Mouse (Mus musculus): ENCODE results near the gene Lrit3. TPM values are rescaled to one million over a fixed set of nuclear protein-coding genes. Genes with fewer than 3 reads are reported as not detected.

Lrit3 gene
- total and polyA plus RNA-seq, 3 experiments: not detected

DNA sequence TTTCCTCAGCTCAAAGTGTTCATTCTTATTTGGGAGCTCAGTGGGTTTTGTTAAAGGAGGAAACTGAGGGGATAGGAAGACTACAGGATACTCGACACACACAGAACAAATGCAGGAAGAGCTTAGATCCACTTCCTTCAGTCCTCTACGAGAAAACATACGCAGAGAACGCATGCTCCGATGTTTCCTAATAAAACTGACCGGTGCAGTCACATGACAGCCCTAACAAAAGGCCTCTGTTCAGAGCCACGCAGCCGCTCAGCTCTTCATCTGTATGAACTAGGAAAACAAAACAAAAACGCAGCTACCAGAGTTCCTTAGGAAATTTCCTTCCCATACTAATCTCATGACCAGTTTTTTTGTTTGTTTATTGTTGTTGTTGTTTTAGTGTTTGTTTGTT, 17.0 kb upstream of the Lrit3 start:
- in situ Hi-C loops (cut with MboI; ENCODE audit: low pct_ligation_motif_present, low pct_unique_long_range_greater_than_20kb, low sequenced_read_pairs) (no loop called here), dilution Hi-C loops (cut with MboI; ENCODE audit: extremely low pct_ligation_motif_present, extremely low pct_unique_long_range_greater_than_20kb, low sequenced_read_pairs) (no loop called here)
- H3K4me2 ChIP-seq (ENCODE audit: insufficient read depth, low read depth, poor library complexity, severe bottlenecking): no peak overlapping the region
- no peak overlapping the region for H3K27ac ChIP-seq (ENCODE audit: insufficient read depth, low read depth)
- H3K4me1 ChIP-seq (ENCODE audit: control insufficient read depth in 1 of 2, insufficient read depth in 2 of 2): no peaks in the 10 kb centered on the region
- H3K27me3 ChIP-seq (replicated peaks): no peaks in the 10 kb centered on the region
- H3K9ac ChIP-seq (ENCODE audit: insufficient read depth, low read depth): no peak overlapping the region
- no peak overlapping the region for H3K4me3 ChIP-seq (replicated peaks in 1 of 3; ENCODE audit: low read depth in 2 of 3, low read length in 2 of 3, poor library complexity in 1 of 3)
- no peaks in the 10 kb centered on the region for H3K9me3 ChIP-seq (replicated peaks; ENCODE audit: low read length)
- peaks cover 20 to 60% of the 10 kb centered on the region in 2 experiments for H3K36me3 ChIP-seq (replicated peaks in 1 of 2; ENCODE audit: control insufficient read depth in 1 of 2, insufficient read depth in 1 of 2, low read length in 1 of 2)
- DNase-seq (ENCODE audit: extremely low read depth): no peak
- H3K79me2 ChIP-seq (replicated peaks; ENCODE audit: control insufficient read depth, extremely low read depth, insufficient read depth, poor library complexity, severe bottlenecking): 0 out of 2 replicates have a peak, but pooled peaks cover 1% of the 10 kb centered on the region
- TF ChIP-seq SIN3A (IDR thresholded peaks at IDR 0.05; ENCODE audit: low read length) (no peak), POLR2A (IDR thresholded peaks at IDR 0.05; ENCODE audit: low read depth, low read length) (no peak), ZNF384 (IDR thresholded peaks at IDR 0.05; ENCODE audit: low read depth, low read length) (no peak), EP300 (IDR thresholded peaks at IDR 0.05; ENCODE audit: low read length) (no peak), TBP (conservative IDR thresholded peaks at IDR 0.05; ENCODE audit: low read depth, low read length) (no peak), RAD21 (IDR thresholded peaks at IDR 0.05; ENCODE audit: low read depth, low read length) (no peak), BHLHE40 (IDR thresholded peaks at IDR 0.05; ENCODE audit: low read depth, low read length) (no peak), RCOR1 (conservative IDR thresholded peaks at IDR 0.05; ENCODE audit: low read depth, low read length) (no peak), MAZ (IDR thresholded peaks at IDR 0.05; ENCODE audit: low read depth, low read length) (no peak), HCFC1 (IDR thresholded peaks at IDR 0.05; ENCODE audit: low read depth, low read length) (no peak), MAFK (IDR thresholded peaks at IDR 0.05; ENCODE audit: insufficient replicate concordance, low read length) (no peak), NRF1 (IDR thresholded peaks at IDR 0.05; ENCODE audit: low read depth, low read length) (no peak), ZC3H11A (IDR thresholded peaks at IDR 0.05; ENCODE audit: low read depth, low read length) (no peak), MYC (IDR thresholded peaks at IDR 0.05; ENCODE audit: low read depth, low read length) (no peak), ELF1 (IDR thresholded peaks at IDR 0.05; ENCODE audit: low read depth, low read length) (no peak), CTCF (conservative IDR thresholded peaks at IDR 0.05 in 1 of 2, IDR thresholded peaks at IDR 0.05 in 1 of 2; ENCODE audit: low read depth in 2 of 2, low read length in 2 of 2) (no peak), CHD2 (IDR thresholded peaks at IDR 0.05; ENCODE audit: low read length) (no peak), IRF4 (IDR thresholded peaks at IDR 0.05; ENCODE audit: low read depth, low read length) (no peak), USF2 (conservative IDR thresholded peaks at IDR 0.05; ENCODE audit: low read depth, low read length) (no peak)

DNA sequence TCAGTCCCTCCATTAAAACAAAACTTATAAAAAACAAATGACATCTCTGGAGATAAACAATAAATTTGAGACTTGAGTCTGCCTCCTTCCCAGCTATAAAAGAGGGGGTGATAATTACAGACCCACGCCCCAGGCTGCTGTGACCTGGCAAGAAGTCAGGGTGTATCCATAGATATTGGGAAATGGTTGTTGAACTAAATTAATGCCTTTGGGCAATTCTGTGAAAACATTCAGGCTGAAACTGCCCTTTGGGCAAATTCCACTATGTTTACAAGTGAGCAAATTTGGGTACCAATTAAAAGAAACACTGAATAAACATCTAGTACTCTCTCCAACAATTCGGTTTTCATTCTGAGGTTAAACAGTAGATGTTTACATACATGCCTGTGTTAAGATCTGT, 4.8 kb downstream of the Lrit3 start:
- no peak for DNase-seq (ENCODE audit: extremely low read depth)
- no peaks in the 10 kb centered on the region for H3K9me3 ChIP-seq (replicated peaks; ENCODE audit: low read length)
- TF ChIP-seq BHLHE40 (IDR thresholded peaks at IDR 0.05; ENCODE audit: low read depth, low read length) (no peak), E2F4 (IDR thresholded peaks at IDR 0.05; ENCODE audit: insufficient replicate concordance, low read depth, low read length) (no peak), TCF12 (IDR thresholded peaks at IDR 0.05; ENCODE audit: low read depth, low read length) (no peak), ZKSCAN1 (IDR thresholded peaks at IDR 0.05; ENCODE audit: borderline replicate concordance, low read depth, low read length) (no peak)
- H3K9ac ChIP-seq (ENCODE audit: insufficient read depth, low read depth): no peak overlapping the region
- H3K79me2 ChIP-seq (replicated peaks; ENCODE audit: control insufficient read depth, extremely low read depth, insufficient read depth, poor library complexity, severe bottlenecking): no peaks in the 10 kb centered on the region
- dilution Hi-C loops (cut with MboI; ENCODE audit: extremely low pct_ligation_motif_present, extremely low pct_unique_long_range_greater_than_20kb, low sequenced_read_pairs) (no loop called here), in situ Hi-C loops (cut with MboI; ENCODE audit: low pct_ligation_motif_present, low pct_unique_long_range_greater_than_20kb, low sequenced_read_pairs) (no loop called here)
- H3K36me3 ChIP-seq (replicated peaks in 1 of 2; ENCODE audit: control insufficient read depth in 1 of 2, insufficient read depth in 1 of 2, low read length in 1 of 2): no peaks in the 10 kb centered on the region
- no peak overlapping the region for H3K4me3 ChIP-seq (replicated peaks in 1 of 3; ENCODE audit: low read depth in 2 of 3, low read length in 2 of 3, poor library complexity in 1 of 3)
- no peak overlapping the region for H3K4me2 ChIP-seq (ENCODE audit: insufficient read depth, low read depth, poor library complexity, severe bottlenecking)
- H3K27ac ChIP-seq (ENCODE audit: insufficient read depth, low read depth): no peak overlapping the region
- H3K4me1 ChIP-seq (ENCODE audit: control insufficient read depth in 1 of 2, insufficient read depth in 2 of 2): 0 out of 4 replicates have a peak, but pooled peaks cover 0 to 3% of the 10 kb centered on the region in 2 experiments
- H3K27me3 ChIP-seq (replicated peaks): no peaks in the 10 kb centered on the region
